Mouse (Mus musculus) left cerebral cortex, adult 8-10 months (tissue): ENCODE measurements around the gene Stat5b. TPM values are rescaled to one million over a fixed set of nuclear protein-coding genes. Genes with fewer than 3 reads are reported as not detected.
A peak's percentile ranks its signal among the peaks of the same experiment; 100 is the strongest.

Experiments used
- DNase-seq, 2 experiments: peaks; one replicate each; pipeline ENCODE4 v3.0.0; 2022; ENCODE audit warnings: low spot score in 2 of 2
- total RNA-seq, 4 experiments: library from RNA; stranded (reverse); gene quantifications; 2 replicates each; pipeline ENCODE4 v1.2.4; 2022

Stat5b gene
- total RNA-seq, 4 experiments from 2014 or later = 26.8 to 30.9 (median 30.6) TPM

DNA sequence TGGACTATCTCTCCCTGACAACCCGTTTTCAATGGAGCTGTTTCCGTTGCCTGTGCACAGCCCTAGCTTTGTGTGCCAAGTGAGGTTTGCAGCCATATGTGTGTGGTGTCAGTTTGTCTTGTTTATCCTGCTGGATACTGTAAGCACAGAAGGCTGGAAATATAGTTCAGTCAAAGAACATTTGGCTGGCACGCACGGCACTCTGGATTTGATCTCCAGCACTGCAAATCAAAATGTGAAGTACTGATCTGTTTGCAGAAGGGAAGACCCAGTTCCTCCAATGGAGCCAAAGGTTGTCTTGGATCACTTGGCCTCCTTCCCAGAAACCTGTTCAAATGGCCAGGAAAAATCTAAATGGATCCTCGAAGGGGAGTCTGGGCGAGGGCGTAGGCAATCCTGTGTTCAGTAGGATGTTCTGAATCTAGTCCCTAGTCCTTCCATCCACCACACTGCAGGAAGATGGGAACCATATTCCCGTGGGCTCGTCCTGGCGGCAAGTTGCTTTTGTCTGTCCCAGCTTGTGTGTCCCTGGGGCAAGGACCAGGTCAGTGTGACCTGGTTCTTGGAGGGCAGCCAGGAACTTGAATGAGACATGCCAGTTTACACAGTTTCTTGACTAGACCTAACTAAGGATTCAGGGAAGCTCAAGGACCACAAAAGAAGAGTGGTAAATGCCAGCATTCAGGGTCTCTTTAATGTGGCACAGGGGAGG lies 19.9 kb upstream of the Stat5b start:
- no peak for DNase-seq

- no peak for DNase-seq
Measured at GRCm38 (mm10) chr11:100865618-100866017, 15.1 kb upstream of the Stat5b start.

DNA sequence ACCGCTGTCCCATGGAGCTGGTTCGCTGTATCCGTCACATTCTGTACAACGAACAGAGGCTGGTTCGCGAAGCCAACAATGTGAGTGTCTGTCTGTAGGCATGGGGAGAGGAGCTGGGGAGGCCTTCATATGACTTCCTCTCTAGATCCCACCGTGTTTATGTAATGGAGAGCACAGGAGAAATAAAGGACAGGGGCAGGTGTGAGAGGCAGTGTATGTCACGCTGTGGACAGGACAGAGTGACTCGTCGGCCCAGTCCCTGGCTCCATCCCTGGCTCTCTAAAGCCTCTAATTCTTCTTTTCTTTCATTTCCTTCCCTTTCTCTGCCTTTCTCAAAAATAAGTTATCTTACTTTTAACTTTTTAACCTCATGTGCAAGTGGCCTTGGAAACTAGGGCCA lies 12.6 kb upstream of the Stat5b start:
- DNase-seq = no peak

- DNase-seq = no peak
Measured at GRCm38 (mm10) chr11:100861836-100862235, 11.3 kb upstream of the Stat5b start.

- no peak for DNase-seq
Measured at GRCm38 (mm10) chr11:100861335-100861734, 10.8 kb upstream of the Stat5b start.

GRCm38 (mm10) chr11:100860198-100861048 lies 9.9 kb upstream of the Stat5b start:
- DNase-seq = peak in 1 of 2 experiments; percentile 33

GRCm38 (mm10) chr11:100859579-100860075 lies 9.1 kb upstream of the Stat5b start:
- DNase-seq = no peak

DNA sequence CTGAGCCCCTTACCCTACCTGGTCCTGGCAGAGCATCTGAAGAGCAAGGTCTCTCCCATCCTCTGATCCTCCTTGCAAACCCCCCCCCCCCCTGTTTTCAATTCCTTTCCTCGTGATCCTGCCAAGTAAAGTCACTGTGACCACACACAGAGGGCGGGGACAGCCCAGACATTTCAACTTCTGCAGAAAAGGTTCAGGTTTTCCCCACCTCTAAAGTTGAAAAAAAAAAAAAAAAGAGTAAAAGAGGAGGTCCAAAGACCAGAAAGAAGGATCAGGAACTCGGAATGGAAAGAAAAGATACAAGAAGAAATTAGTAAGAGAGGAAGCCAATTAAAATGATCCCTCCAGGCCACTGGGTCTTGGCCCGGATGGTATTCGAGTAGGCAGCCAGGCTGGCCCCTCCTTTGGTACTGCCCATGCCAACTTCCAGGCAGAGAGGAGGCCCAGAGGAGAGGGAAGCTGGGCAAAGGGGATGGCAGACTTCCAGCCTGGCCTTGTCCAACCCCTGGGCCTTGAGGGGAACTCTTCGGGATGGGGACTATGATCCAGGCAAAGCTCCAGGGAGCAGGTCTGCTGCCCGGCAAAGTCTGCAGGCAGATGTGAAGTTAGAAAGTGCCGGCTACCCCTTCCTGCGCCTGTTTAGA lies 8.5 kb upstream of the Stat5b start, which contains the start of gene Stat5a:
TSS of gene Stat5a (plus strand) at position 417 of the 644 bp plus-strand sequence.
- peak in 1 of 2 experiments; percentile 46 for DNase-seq

GRCm38 (mm10) chr11:100857960-100858359 lies 7.4 kb upstream of the Stat5b start:
- no peak for DNase-seq

DNA sequence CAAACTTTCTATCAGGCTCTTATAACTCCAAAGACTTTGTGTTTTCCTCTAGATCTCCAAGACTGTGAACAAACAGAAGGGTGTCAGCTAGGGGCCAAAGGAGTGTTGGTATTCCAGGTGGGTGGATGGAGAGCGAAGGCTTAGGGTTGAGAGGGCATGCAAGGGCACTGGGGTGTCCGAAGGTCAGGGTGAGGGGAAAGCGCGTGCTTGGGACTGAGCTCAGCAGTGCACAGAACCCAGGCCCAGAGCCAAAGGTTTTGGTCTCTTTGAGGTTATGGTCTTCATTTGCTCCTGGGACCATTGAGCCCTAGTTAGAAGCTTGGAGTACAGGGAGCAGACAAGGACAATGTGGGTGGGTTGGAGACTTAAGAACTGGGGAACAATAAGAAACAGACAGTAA lies 4.7 kb upstream of the Stat5b start:
- no peak for DNase-seq

- no peak for DNase-seq
Measured at GRCm38 (mm10) chr11:100854268-100854667, 3.7 kb upstream of the Stat5b start.

DNA sequence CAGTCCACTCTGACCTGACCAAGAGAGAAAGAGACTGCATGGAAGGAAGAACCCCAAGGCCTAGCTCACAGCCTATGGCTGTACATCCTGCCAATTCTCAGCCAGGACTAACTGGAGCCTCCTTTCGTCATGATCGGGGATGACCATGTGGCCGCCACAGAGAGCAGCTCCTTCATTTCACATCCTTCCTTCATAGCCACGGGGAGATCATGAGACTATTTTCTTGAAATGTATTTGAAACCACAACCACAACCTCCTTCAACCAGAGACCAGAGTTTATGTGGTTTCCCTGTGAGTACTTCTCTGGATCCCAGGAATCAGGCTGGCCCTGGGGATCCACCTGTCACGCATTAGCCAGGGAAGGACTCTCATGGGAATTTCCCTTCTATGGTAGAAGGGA lies 2.5 kb upstream of the Stat5b start:
- no peak for DNase-seq

DNA sequence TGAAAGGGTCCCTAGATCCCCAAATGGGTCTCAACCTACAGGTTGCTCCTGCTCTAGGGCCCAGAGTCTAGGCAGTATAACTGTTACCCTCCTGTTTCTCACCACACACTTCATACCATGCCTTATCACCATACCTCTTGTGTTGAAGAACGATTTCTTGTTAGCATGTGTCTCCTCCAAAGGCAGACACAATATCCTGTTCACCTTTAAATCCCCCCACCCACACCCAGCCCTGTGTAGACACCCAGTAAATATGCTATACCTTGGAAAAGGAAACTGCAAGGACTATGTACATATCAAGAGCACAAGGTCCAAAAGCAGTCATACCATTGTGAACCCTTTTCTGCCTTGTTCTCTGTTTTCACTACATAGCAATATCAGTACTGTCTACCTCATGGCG lies 1.6 kb upstream of the Stat5b start:
- no peak for DNase-seq

GRCm38 (mm10) chr11:100850778-100851528 lies 429 bp upstream of the Stat5b start:
- no peak for DNase-seq

- DNase-seq = no peak
Measured at GRCm38 (mm10) chr11:100849456-100850037, 977 bp downstream of the Stat5b start.

DNA sequence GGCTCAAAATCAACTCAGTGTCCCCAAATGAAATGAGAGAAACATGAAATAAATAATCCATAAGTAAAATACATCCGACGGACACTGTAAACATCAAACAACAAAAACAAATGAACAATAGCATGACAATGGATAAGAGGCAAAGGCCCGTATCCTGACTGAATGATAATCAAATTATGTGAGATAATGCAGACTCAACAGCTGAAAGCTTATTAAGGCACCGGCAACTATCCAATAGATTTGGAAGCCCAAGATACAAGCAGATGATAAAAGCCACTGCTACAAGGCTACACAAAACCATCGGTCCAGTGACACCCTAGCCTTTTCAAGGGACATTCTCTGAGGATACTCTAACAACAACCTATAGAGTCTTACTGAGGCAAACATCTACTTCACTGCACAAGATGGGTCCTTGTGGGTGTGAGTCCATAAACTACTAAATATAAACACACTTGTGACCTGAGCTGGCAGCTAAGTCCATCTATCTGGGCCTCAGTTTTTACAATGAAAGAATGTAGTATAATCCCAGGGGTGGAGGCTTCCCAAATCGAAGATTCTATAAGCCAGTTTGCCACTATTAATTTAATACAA lies 1.6 kb downstream of the Stat5b start:
- DNase-seq = no peak

DNA sequence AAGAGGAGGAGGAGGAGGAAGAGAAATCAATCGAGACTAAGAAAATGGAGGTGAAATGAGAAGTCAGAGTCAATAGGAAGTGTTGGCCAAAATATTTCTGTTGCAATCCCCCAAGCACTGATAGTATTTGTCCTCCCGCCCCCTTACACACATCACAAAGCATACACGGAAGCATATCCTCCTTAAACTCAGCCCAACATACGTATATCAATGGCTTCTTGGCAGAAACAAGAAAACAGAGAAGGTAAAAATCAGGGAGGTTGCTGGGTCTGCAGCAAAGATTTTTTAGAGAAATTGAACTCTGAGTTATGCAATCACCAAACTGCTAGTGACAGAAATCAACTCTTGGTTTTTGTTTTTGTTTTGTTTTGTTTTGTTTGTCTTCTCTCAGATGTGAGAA lies 2.4 kb downstream of the Stat5b start:
- no peak for DNase-seq

DNA sequence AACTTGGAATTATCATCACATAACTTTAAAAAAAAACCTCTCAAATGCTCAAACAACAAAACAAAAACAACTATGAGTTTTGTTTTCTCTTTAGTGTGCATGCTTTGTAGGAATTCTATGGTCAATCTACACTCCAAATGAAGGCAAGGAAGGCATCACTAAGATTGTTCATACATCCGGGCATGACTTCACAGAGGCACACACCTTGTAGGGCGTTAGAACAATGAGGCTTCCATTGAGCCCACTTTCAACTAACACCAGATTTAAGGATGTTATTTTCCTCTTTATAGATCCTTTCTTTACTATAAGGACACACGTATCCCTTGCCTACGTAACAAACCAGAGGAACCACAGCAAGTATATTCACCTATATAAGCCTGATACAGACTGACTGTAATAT lies 3.0 kb downstream of the Stat5b start:
- no peak for DNase-seq

GRCm38 (mm10) chr11:100845793-100846192 lies 4.7 kb downstream of the Stat5b start:
- DNase-seq = no peak

GRCm38 (mm10) chr11:100844121-100844520 lies 6.4 kb downstream of the Stat5b start:
- no peak for DNase-seq
